Mouse (Mus musculus) embryonic facial prominence, embryonic 14.5 days (tissue): ENCODE measurements around the gene Alkbh4. TPM values are rescaled to one million over a fixed set of nuclear protein-coding genes. Genes with fewer than 3 reads are reported as not detected.

Experiments used
- ATAC-seq: fragments of 200-750 bp; cut with Nextera tagmentation; 2 replicates; pipeline ENCODE4 v1.8.0; 2017; ENCODE audit warnings: low read depth, moderate number of reproducible peaks, moderate TSS enrichment
- DNase-seq: peaks from one replicate; pipeline ENCODE4 v3.0.0-alpha.2; 2015; ENCODE audit warnings: low spot score
- H3K27ac ChIP-seq: fragments of 300-500 bp; sonication (generic); replicated peaks from 2 replicates; pipeline ENCODE4 v1.5.1; 2014; ENCODE audit warnings: low read depth, mild to moderate bottlenecking, low read length, moderate library complexity
- H3K27me3 ChIP-seq: fragments of 300-500 bp; sonication (generic); replicated peaks from 2 replicates; pipeline ENCODE4 v1.6.1; 2014; ENCODE audit warnings: low read length; ENCODE audit not compliant: control insufficient read depth, insufficient read depth
- H3K36me3 ChIP-seq: fragments of 300-500 bp; sonication (generic); 2 replicates; pipeline ENCODE4 v1.6.1; 2014; ENCODE audit warnings: low read length, mixed read lengths; ENCODE audit not compliant: control insufficient read depth, insufficient read depth
- H3K4me1 ChIP-seq: fragments of 300-500 bp; sonication (generic); 2 replicates; pipeline ENCODE4 v1.6.1; 2014; ENCODE audit warnings: antibody characterized with exemption, low read length; ENCODE audit not compliant: control insufficient read depth, insufficient read depth
- H3K4me2 ChIP-seq: fragments of 300-500 bp; sonication (generic); 2 replicates; pipeline ENCODE4 v1.6.1; 2014; ENCODE audit warnings: low read depth, mild to moderate bottlenecking, low read length, moderate library complexity, mixed read lengths
- H3K4me3 ChIP-seq: fragments of 300-500 bp; sonication (generic); 2 replicates; pipeline ENCODE4 v1.5.1; 2014; ENCODE audit warnings: low read depth, mild to moderate bottlenecking, low read length
- H3K9ac ChIP-seq: fragments of 300-500 bp; sonication (generic); 2 replicates; pipeline ENCODE4 v1.6.1; 2014; ENCODE audit warnings: low read depth, mild to moderate bottlenecking, low read length, moderate library complexity, mixed read lengths
- H3K9me3 ChIP-seq: fragments of 300-500 bp; sonication (generic); 2 replicates; pipeline ENCODE4 v1.6.1; 2016; ENCODE audit warnings: low read length; ENCODE audit not compliant: control insufficient read depth
- WGBS: fragments of 180-500 bp; shearing (Covaris S2); extraction: QIAGEN DNeasy Blood & Tissue Kit; methylation state at CpG from one replicate; pipeline ENCODE4 v1.1.7; 2014; 5-methylcytosine and 5-hydroxymethylcytosine counted together
- polyA plus RNA-seq: library from polyadenylated mRNA; unstranded; fragments of >200 nt; fragmentation: Nextera tagmentation; extraction: Ambion mirVana; gene quantifications from 2 replicates; pipeline ENCODE4 v1.2.1, GENCODE M21; 2014

Gene Alkbh4
- 11.7 and 15.2 TPM in 2 replicates for polyA plus RNA-seq

- Histone ChIP-seq H3K4me3 (peak within 1 kb of the TSS; percentile 85), H3K9ac (peak within 1 kb of the TSS; percentile 79), H3K9me3 (no peaks in the 10 kb centered on the region), H3K4me1 (peaks cover 11% of the 10 kb centered on the region), H3K36me3 (peaks cover 51% of the 10 kb centered on the region), H3K4me2 (peak within 1 kb of the TSS; percentile 75), H3K27ac (peak within 1 kb of the TSS; percentile 56; the same call in 1 of the 2 replicates), H3K27me3 (no peaks in the 10 kb centered on the region)
- WGBS = under 1% methylated on average over 59 of the region's 60 CpGs
- peak; percentile 98 for DNase-seq
- peak; percentile 96 for ATAC-seq
Measured at GRCm38 (mm10) chr5:136135571-136136291, at the start of gene Alkbh4, which contains the start of gene Lrwd1. Alkbh4 (plus strand) TSS chr5:136136146. Lrwd1 (minus strand) TSS chr5:136136074.

DNA sequence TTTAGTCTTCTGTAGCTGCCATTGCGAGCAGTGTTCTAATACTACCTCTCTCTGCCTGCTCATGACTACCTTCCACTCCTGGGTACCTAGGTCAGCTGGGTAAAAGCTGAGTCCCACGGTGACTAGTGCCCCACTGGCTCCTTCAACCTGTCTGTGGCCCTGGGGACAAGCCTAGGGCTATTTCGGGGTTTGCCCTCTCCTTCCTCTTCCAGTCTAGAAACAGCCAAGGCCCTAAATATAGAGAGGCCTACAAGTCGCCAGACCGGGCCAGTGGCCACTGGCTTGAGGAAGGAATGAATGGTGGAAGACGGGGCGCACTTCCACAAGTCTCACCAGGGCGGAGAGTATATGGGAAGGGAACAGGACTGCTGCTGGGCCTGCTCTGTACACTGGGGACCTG is 49.7 kb upstream of the Alkbh4 start:
- Histone ChIP-seq H3K27me3 (peaks cover 6% of the 10 kb centered on the region), H3K9me3 (no peaks in the 10 kb centered on the region), H3K9ac (no peak overlapping the region), H3K4me1 (0 out of 2 replicates have a peak, but pooled peaks cover 10% of the 10 kb centered on the region), H3K4me2 (no peak overlapping the region), H3K36me3 (no peaks in the 10 kb centered on the region), H3K4me3 (no peak overlapping the region), H3K27ac (no peak overlapping the region)
- WGBS = 88% methylated on average over 8 of the region's 8 CpGs
- no peak for DNase-seq
- ATAC-seq = no peak

DNA sequence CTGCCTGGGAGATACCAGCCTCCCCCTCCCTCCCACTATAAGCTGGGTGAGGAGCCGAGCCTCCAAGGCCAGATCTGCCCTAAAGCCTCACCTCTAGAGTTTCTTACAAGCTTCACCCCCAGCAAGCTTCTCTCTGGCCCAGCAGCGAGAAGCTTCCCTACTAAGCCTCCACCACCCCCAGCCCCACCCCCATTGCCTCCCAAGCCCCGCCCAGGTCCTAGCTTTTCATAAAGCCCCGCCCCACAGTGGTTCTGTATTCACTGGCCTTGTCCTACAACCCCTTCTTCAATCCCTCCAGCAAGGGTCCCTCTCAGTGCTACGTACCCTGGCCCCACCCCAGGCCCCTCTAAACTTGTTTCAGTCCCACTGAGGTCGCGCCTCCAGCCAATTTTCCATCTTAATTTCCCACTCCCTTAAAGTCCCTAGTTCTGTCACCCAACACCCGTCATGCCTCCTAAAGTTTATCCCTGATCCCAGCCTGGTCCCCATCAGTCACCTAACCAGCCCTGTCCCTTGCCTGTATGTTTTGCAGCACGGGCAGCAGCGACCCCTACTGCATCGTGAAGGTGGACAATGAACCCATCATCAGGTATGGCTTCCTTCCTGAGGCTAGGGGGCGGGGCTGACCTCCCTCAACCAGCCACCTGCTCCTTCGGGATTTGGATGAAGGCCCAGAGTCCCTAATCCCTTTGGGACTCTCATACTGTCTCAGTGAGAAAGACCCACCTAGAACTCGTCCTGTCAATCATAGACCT is 46.9 kb upstream of the Alkbh4 start:
- H3K4me3 ChIP-seq = no peak overlapping the region
- no peak for ATAC-seq
- 15% methylated on average over 14 of the region's 14 CpGs for WGBS

GRCm38 (mm10) chr5:136091927-136092326 is 44.0 kb upstream of the Alkbh4 start:
- Histone ChIP-seq H3K9ac (no peak overlapping the region), H3K9me3 (no peaks in the 10 kb centered on the region), H3K4me1 (no peaks in the 10 kb centered on the region), H3K4me3 (no peak overlapping the region), H3K27me3 (no peaks in the 10 kb centered on the region), H3K27ac (no peak overlapping the region), H3K4me2 (no peak overlapping the region), H3K36me3 (no peaks in the 10 kb centered on the region)
- 65% methylated on average over 5 of the region's 5 CpGs for WGBS
- no peak for ATAC-seq
- no peak for DNase-seq

More for the DNA sequence above, 46.9 kb upstream of the Alkbh4 start:
- H3K36me3 ChIP-seq = no peaks in the 10 kb centered on the region
- no peak overlapping the region for H3K9ac ChIP-seq
- 0 out of 2 replicates have a peak, but pooled peaks cover 10% of the 10 kb centered on the region for H3K4me1 ChIP-seq
- H3K9me3 ChIP-seq = no peaks in the 10 kb centered on the region
- no peak for DNase-seq
- H3K4me2 ChIP-seq = no peak overlapping the region
- H3K27ac ChIP-seq = no peak overlapping the region
- H3K27me3 ChIP-seq = peaks cover 6% of the 10 kb centered on the region

DNA sequence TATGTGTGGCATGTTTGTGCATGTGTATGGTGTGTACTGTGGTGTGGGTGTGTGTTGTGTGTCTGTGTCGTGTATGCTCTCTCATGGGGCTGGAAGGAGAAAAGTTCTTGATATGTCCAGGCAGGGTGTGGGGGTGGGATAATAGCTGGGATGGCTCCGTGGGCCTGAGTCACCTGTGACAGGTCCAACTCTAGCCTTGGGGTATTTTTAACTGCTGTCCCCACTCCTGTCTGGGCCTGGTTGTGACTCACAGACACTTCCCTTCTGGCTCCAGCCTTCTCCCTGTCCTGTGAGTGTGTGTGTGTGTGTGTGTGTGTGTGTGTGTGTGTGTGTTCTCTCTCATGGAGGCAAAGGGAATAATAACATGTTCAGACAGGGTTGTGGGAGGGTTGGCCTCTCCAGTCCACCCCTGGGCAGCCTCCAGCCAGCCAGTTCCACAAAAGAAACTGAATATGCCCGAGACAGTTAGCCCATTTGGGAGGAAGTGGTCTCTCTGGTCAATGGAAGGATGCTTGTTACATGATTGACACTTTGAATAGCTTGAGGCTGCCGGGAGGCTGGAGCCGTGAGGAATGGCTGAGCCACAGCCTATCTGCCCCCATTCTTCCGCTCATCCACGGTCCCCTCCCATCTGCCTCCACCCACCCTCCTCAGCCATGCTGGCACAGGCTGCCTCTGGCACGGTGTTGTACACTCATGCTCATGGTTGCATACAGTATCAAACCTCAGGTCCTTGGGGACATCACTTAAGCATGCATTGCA is 41.5 kb upstream of the Alkbh4 start:
- Histone ChIP-seq H3K4me2 (no peak overlapping the region), H3K9ac (no peak overlapping the region), H3K4me1 (no peaks in the 10 kb centered on the region), H3K9me3 (no peaks in the 10 kb centered on the region), H3K27ac (no peak overlapping the region), H3K4me3 (no peak overlapping the region), H3K36me3 (no peaks in the 10 kb centered on the region), H3K27me3 (no peaks in the 10 kb centered on the region)
- 47% methylated on average over 8 of the region's 8 CpGs for WGBS
- DNase-seq (peak; percentile 41), ATAC-seq (peak; percentile 39; the same call in 1 of the 2 replicates)

- H3K4me3 ChIP-seq = no peak overlapping the region
- 75% methylated on average over 7 of the region's 7 CpGs for WGBS
- no peak for ATAC-seq
- DNase-seq = no peak
- H3K27ac ChIP-seq = no peak overlapping the region
- H3K4me2 ChIP-seq = no peak overlapping the region
- H3K9ac ChIP-seq = no peak overlapping the region
- no peaks in the 10 kb centered on the region for H3K4me1 ChIP-seq
- H3K36me3 ChIP-seq = no peaks in the 10 kb centered on the region
- H3K9me3 ChIP-seq = no peaks in the 10 kb centered on the region
- H3K27me3 ChIP-seq = no peaks in the 10 kb centered on the region
Measured at GRCm38 (mm10) chr5:136095089-136095488, 40.9 kb upstream of the Alkbh4 start.

DNA sequence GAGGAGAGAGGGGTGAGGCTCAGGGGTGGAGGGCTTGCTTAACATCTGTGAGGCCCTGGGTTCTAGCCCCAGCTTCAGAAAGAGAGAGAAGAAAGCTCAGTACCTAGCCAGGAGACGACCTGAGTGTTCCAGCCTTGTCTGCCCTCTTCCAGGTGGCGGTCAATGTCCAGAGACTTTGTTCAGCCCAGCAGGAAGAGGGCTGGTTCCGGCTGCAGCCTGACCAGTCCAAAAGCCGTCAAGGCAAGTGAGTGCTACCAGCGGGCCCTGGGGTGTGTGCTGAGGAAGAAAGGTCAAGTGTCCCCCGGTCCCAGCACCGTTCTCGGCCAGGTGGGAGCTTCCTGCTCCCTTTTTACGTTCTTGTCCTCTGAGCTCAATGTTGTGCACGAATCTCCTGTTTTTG is 37.4 kb upstream of the Alkbh4 start:
- Histone ChIP-seq H3K9ac (no peak overlapping the region), H3K27ac (no peak overlapping the region), H3K4me1 (peaks cover 3% of the 10 kb centered on the region; the same call in 1 of the 2 replicates), H3K27me3 (0 out of 2 replicates have a peak, but pooled peaks cover 4% of the 10 kb centered on the region), H3K4me3 (no peak overlapping the region), H3K36me3 (no peaks in the 10 kb centered on the region), H3K9me3 (no peaks in the 10 kb centered on the region), H3K4me2 (no peak overlapping the region)
- DNase-seq = no peak
- 83% methylated on average over 10 of the region's 10 CpGs for WGBS
- ATAC-seq = no peak

DNA sequence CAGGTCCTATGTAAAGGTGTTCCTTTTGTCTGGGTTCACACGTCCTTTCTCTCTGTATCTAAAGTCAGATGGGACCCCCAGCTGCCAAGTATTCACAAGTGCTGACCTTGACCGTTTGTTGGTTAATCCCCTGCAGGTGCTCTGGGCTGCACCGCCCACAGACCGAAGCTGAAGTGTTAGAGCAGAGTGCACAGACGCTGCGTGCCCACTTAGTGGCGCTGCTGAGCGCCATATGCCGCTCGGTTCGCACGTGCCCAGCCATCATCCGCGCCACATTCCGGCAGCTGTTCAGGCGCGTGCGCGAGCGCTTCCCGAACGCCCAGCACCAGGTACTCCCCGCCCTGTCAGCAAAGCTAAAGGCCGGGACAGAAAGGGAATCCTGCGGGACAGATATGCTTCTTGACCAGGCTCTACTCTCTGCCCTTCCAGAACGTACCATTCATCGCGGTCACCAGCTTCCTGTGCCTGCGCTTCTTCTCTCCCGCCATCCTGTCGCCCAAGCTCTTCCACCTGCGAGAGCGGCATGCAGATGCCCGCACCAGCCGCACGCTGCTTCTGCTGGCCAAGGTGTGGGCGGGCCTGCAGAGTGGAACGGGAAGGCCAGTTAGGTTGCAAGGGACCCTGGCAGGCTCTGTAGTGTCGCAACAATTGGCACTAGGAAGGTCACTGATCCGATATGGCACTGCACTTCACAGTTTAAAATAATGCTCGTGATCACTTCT is 33.7 kb upstream of the Alkbh4 start:
- H3K4me2 ChIP-seq = peak overlapping the region; percentile 57
- H3K9me3 ChIP-seq = no peaks in the 10 kb centered on the region
- H3K4me3 ChIP-seq = peak overlapping the region; percentile 35
- H3K27me3 ChIP-seq = 0 out of 2 replicates have a peak, but pooled peaks cover 4% of the 10 kb centered on the region
- ATAC-seq (peak; percentile 89), DNase-seq (peak; percentile 81)
- no peaks in the 10 kb centered on the region for H3K36me3 ChIP-seq
- H3K9ac ChIP-seq = peak overlapping the region; percentile 48
- H3K4me1 ChIP-seq = peaks cover 3% of the 10 kb centered on the region; the same call in 1 of the 2 replicates
- H3K27ac ChIP-seq = no peak overlapping the region
- WGBS = 8% methylated on average over 35 of the region's 41 CpGs
